Mouse (Mus musculus) layer of hippocampus, postnatal 25 days (tissue): ENCODE results near the gene Apc2. TPM values are rescaled to one million over a fixed set of nuclear protein-coding genes. Genes with fewer than 3 reads are reported as not detected.

Source experiments
- DNase-seq, 2 experiments: peaks; one replicate each; pipeline ENCODE4 v3.0.0; 2022; ENCODE audit warnings: mixed read lengths in 2 of 2, low spot score in 1 of 2; ENCODE audit errors: extremely low spot score in 1 of 2
- microRNA-seq, 2 experiments: library from miRNA; unstranded; fragments of <30 nt; microRNA quantifications; one replicate each; pipeline ENCODE4 v1.2.0; 2021
- total RNA-seq, 2 experiments: library from RNA; stranded (reverse); gene quantifications; 2 replicates each; pipeline ENCODE4 v1.2.3; 2021

The Apc2 gene
- total RNA-seq, 2 experiments from 2014 or later, result 101 to 115 TPM

DNA sequence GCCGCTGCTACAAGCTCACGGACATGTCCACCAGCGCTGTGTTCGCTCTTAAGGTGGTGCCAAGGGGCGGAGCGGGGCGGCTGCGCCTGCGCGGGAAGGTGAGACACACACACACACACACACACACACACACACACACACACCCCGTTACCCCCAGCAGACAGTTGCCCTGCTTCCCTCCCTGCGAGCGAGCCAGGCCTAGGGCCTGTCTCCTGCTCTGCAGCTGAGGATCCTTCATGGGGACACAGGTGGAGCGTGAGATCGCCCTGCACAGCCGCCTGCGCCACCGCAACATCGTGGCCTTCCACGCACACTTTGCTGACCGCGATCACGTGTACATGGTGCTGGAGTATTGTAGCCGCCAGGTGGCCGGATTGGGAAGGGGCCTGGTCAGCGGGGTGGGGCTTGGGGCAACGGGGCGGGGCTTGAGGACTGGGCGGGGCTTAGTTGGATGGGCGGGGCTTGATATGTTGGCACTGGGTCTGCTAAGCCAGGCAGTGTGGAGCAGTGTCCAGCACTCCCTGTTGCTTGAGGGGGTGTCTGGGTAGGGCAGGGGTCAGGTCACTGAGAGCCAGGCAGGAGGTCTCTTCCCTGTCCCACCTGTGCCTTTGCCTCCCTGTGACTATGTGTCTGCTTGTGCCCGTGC lies 62.3 kb downstream of the Apc2 start:
- DNase-seq, result no peak

DNA sequence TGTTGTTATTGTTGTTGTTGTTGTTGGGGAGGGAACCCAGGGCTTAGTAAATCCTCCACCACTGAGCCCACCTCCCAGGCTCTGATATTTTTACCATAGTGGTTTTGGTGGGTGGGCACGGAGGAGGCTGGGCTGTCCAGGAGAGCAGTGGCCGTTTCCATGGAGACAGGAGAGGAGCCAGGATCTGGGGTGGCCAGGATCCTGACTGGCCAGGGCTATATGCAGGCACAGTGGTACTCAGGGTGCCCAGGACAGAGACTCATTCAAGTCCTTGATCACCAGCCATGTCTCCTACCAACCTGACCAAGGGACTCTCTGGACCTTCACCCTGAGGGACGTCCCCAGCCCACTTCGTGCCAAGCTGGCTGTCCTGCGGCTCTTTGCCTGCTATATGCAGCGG lies 68.0 kb downstream of the Apc2 start:
- no peak for DNase-seq

DNA sequence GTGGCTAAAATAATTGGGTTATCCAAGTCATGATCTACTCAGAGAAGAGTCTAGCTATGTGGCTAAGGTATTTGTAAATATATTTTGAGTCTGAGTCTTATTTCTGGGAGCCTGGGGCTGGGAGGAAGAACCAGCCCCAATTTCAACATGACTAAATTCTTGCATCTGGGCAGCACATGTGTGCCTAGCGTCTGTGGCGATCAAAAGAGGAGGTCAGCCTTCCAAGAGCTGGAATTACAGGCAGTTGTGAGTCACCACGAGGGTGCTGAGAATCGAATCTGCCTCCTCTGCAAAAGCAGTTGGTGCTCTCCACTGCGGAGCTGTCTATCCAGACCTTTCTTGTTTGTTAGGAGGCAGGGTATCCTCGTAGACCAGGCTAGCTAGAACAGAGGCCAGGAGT lies 70.0 kb downstream of the Apc2 start:
- DNase-seq, result no peak

Small RNA genes lying within 50 kb of the gene (microRNA-seq; reads per million reads assigned to microRNA genes)
- 1.8 to 2.0 reads per million in 2 experiments for gene Mir6911

Other genes starting within 250 kb of the Apc2 start
- gene Gpx4, start 248.8 kb upstream of the Apc2 start, total RNA-seq, result 100 to 1,000 TPM; 486 to 515 TPM
- 10 to 100 TPM; 14.5 to 22.0 TPM for gene Sbno2, start 190.4 kb upstream of the Apc2 start, total RNA-seq
- 10 to 100 TPM; 89.1 to 94.3 TPM for gene Stk11, start 180.2 kb upstream of the Apc2 start, total RNA-seq
- gene Atp5d, start 157.3 kb upstream of the Apc2 start, total RNA-seq, result 100 to 1,000 TPM; 338 to 391 TPM
- gene Cbarp, start 155.1 kb upstream of the Apc2 start, total RNA-seq, result 100 to 1,000 TPM; 399 to 401 TPM
- gene Midn, start 147.7 kb upstream of the Apc2 start, total RNA-seq, result 10 to 100 TPM; 61.4 to 82.4 TPM
- gene Cirbp, start 130.0 kb upstream of the Apc2 start, total RNA-seq, result 10 to 100 TPM; 69.5 to 97.5 TPM
- 1 to 10 TPM; 5.8 to 6.2 TPM for gene 1600002K03Rik, start 123.0 kb upstream of the Apc2 start, total RNA-seq
- gene Efna2, start 116.5 kb upstream of the Apc2 start, total RNA-seq, result 10 to 100 TPM; 11.9 to 12.7 TPM
- gene Mum1, start 69.5 kb upstream of the Apc2 start, total RNA-seq, result 10 to 100 TPM; 39.5 to 48.9 TPM
- 100 to 1,000 TPM; 196 to 223 TPM for gene Ndufs7, start 46.9 kb upstream of the Apc2 start, total RNA-seq
- 10 to 100 TPM; 43.1 to 54.7 TPM for gene Gamt, start 35.0 kb upstream of the Apc2 start, total RNA-seq
- 10 to 100 TPM; 76.8 to 91.2 TPM for gene Dazap1, start 34.5 kb upstream of the Apc2 start, total RNA-seq
- 100 to 1,000 TPM; 790 to 900 TPM for gene Rps15, start 3.5 kb upstream of the Apc2 start, total RNA-seq
- 10 to 100 TPM; 20.7 to 26.3 TPM for gene 2310011J03Rik, start 24.6 kb downstream of the Apc2 start, total RNA-seq
- gene Pcsk4, start 33.5 kb downstream of the Apc2 start, total RNA-seq, result 1 to 10 TPM; 2.3 to 2.8 TPM
- gene Reep6, start 34.0 kb downstream of the Apc2 start, total RNA-seq, result 10 to 100 TPM in 1 of 2 experiments, 1 to 10 TPM in 1; 9.7 to 10.6 TPM
- 1 to 10 TPM; 3.8 to 5.5 TPM for gene Adamtsl5, start 52.4 kb downstream of the Apc2 start, total RNA-seq
- gene Plk5, start 60.5 kb downstream of the Apc2 start, total RNA-seq, result 10 to 100 TPM; 14.6 to 16.9 TPM
- gene Mex3d, start 91.7 kb downstream of the Apc2 start, total RNA-seq, result 10 to 100 TPM; 18.9 to 19.3 TPM
- 100 to 1,000 TPM; 138 to 159 TPM for gene Mbd3, start 103.6 kb downstream of the Apc2 start, total RNA-seq
- gene Uqcr11, start 110.9 kb downstream of the Apc2 start, total RNA-seq, result 100 to 1,000 TPM; 520 to 551 TPM
- 10 to 100 TPM; 26.9 to 32.1 TPM for gene Tcf3, start 137.7 kb downstream of the Apc2 start, total RNA-seq
- not detected for gene Onecut3, start 198.9 kb downstream of the Apc2 start, total RNA-seq
- under 1 TPM; 0.19 to 0.47 TPM for gene Atp8b3, start 243.1 kb downstream of the Apc2 start, total RNA-seq